Mouse (Mus musculus) stomach, postnatal 0 days (tissue): Measurements from ENCODE around the gene Hacd1.

ENCODE experiments used
- CTCF ChIP-seq: IDR thresholded peaks from 2 replicates; pipeline ENCODE4 v1.5.1; 2016; ENCODE audit warnings: antibody characterized with exemption, low read depth, mild to moderate bottlenecking, moderate library complexity
- EP300 ChIP-seq: optimal IDR thresholded peaks from 2 replicates; pipeline ENCODE3; 2016; ENCODE audit warnings: antibody characterized with exemption

GRCm38 (mm10) chr2:13836310-13836709, 219.6 kb downstream of the Hacd1 start:
- TF ChIP-seq EP300, result no peak
- TF ChIP-seq CTCF, result no peak
